Mouse (Mus musculus) CD8-positive naive resting alpha-beta T cell, adult 57 days (primary cell): ENCODE data around the gene Rabac1. TPM values are rescaled to one million over a fixed set of nuclear protein-coding genes. Genes with fewer than 3 reads are reported as not detected.

Source experiments
- total RNA-seq: library from RNA; stranded (reverse); gene quantifications from one replicate; pipeline ENCODE4 v1.2.4, GENCODE M21; 2023

Rabac1 gene
- total RNA-seq, result 275 TPM

GRCm38 (mm10) chr7:24971972-24972893, at the start of gene Rabac1:
Gene Rabac1, minus strand, starts transcription at chr7:24972754.

GRCm38 (mm10) chr7:25005421-25006065, 33.0 kb upstream of the Rabac1 start, which contains the start of gene Atp1a3:
Gene Atp1a3, minus strand, starts transcription at chr7:25005958.

GRCm38 (mm10) chr7:24944257-24944950, 28.1 kb downstream of the Rabac1 start, which contains the start of gene Gm4881:
Gene Gm4881, minus strand, starts transcription at chr7:24944494.

Other genes with a start within 250 kb of the Rabac1 start
- not detected for gene Gm4763, start 245.8 kb downstream of the Rabac1 start, total RNA-seq
- 0.67 TPM for gene Cd177, start 212.4 kb downstream of the Rabac1 start, total RNA-seq
- not detected for gene Ceacam10, start 195.5 kb downstream of the Rabac1 start, total RNA-seq
- gene Gm9844, start 110.5 kb downstream of the Rabac1 start, total RNA-seq, result 4.2 TPM
- gene Lypd4, start 102.8 kb downstream of the Rabac1 start, total RNA-seq, result not detected
- gene Dmrtc2, start 102.7 kb downstream of the Rabac1 start, total RNA-seq, result not detected
- gene Rps19, start 88.4 kb downstream of the Rabac1 start, total RNA-seq, result 3,340 TPM
- gene Cd79a, start 75.4 kb downstream of the Rabac1 start, total RNA-seq, result 99.4 TPM
- 1,582 TPM for gene Arhgef1, start 69.8 kb downstream of the Rabac1 start, total RNA-seq
- not detected for gene Gm4881, start 28.3 kb downstream of the Rabac1 start, total RNA-seq
- 9.1 TPM for gene Atp1a3, start 33.2 kb upstream of the Rabac1 start, total RNA-seq
- 3.2 TPM for gene Grik5, start 99.6 kb upstream of the Rabac1 start, total RNA-seq
- 19.7 TPM for gene Zfp574, start 99.8 kb upstream of the Rabac1 start, total RNA-seq
- gene Pou2f2, start 207.0 kb upstream of the Rabac1 start, total RNA-seq, result 22.4 TPM
- gene Dedd2, start 247.9 kb upstream of the Rabac1 start, total RNA-seq, result 91.3 TPM
- 19.5 TPM for gene Zfp526, start 248.7 kb upstream of the Rabac1 start, total RNA-seq